Mouse (Mus musculus) neural tube, embryonic 11.5 days (tissue): Measurements from ENCODE around the gene Gm21117. TPM values are rescaled to one million over a fixed set of nuclear protein-coding genes. Genes with fewer than 3 reads are reported as not detected.
"Not testable (repeated sequence)": the region's sequence is repeated elsewhere in the genome, so short reads cannot be mapped to it uniquely, and the experiment has no call there.

Source experiments
- ATAC-seq: fragments of 200-750 bp; cut with Nextera tagmentation; 2 replicates; pipeline ENCODE4 v1.8.0; 2017; ENCODE audit warnings: moderate number of reproducible peaks, mild to moderate bottlenecking, moderate TSS enrichment, moderate library complexity; ENCODE audit not compliant: insufficient read depth, low FRiP score, low TSS enrichment
- DNase-seq: peaks from one replicate; pipeline ENCODE4 v3.0.0-alpha.2; 2015; ENCODE audit warnings: low spot score
- H3K27ac ChIP-seq: fragments of 300-500 bp; sonication (generic); 2 replicates; pipeline ENCODE4 v1.5.1; 2014; ENCODE audit warnings: low read depth, mild to moderate bottlenecking, low read length
- H3K27me3 ChIP-seq: fragments of 300-500 bp; sonication (generic); 2 replicates; pipeline ENCODE4 v1.6.1; 2014; ENCODE audit warnings: mild to moderate bottlenecking, low read length, mixed read lengths; ENCODE audit not compliant: control insufficient read depth, insufficient read depth
- H3K36me3 ChIP-seq: fragments of 300-500 bp; sonication (generic); 2 replicates; pipeline ENCODE4 v1.6.1; 2014; ENCODE audit warnings: mild to moderate bottlenecking, low read length, moderate library complexity, mixed read lengths; ENCODE audit not compliant: control insufficient read depth, insufficient read depth
- H3K4me1 ChIP-seq: fragments of 300-500 bp; sonication (generic); 2 replicates; pipeline ENCODE4 v1.6.1; 2014; ENCODE audit warnings: low read length, mixed read lengths; ENCODE audit not compliant: control insufficient read depth, insufficient read depth
- H3K4me2 ChIP-seq: fragments of 300-500 bp; sonication (generic); 2 replicates; pipeline ENCODE4 v1.6.1; 2014; ENCODE audit warnings: low read depth, mild to moderate bottlenecking, moderate library complexity
- H3K4me3 ChIP-seq: fragments of 300-500 bp; sonication (generic); 2 replicates; pipeline ENCODE4 v1.5.1; 2014; ENCODE audit warnings: low read depth, low read length
- H3K9ac ChIP-seq: fragments of 300-500 bp; sonication (generic); 2 replicates; pipeline ENCODE4 v1.6.1; 2014; ENCODE audit warnings: mild to moderate bottlenecking, low read length
- H3K9me3 ChIP-seq: fragments of 300-500 bp; sonication (generic); 2 replicates; pipeline ENCODE4 v1.6.1; 2016; ENCODE audit warnings: low read length; ENCODE audit not compliant: control insufficient read depth
- WGBS: fragments of 180-500 bp; shearing (Covaris S2); extraction: QIAGEN DNeasy Blood & Tissue Kit; methylation state at CpG from one replicate; pipeline ENCODE4 v1.1.7; 2014; 5-methylcytosine and 5-hydroxymethylcytosine counted together
- polyA plus RNA-seq: library from polyadenylated mRNA; unstranded; fragments of >200 nt; fragmentation: Nextera tagmentation; extraction: Ambion mirVana; gene quantifications from 2 replicates; pipeline ENCODE4 v1.2.1, GENCODE M21; 2014

The Gm21117 gene
- not detected in 2 replicates for polyA plus RNA-seq

DNA sequence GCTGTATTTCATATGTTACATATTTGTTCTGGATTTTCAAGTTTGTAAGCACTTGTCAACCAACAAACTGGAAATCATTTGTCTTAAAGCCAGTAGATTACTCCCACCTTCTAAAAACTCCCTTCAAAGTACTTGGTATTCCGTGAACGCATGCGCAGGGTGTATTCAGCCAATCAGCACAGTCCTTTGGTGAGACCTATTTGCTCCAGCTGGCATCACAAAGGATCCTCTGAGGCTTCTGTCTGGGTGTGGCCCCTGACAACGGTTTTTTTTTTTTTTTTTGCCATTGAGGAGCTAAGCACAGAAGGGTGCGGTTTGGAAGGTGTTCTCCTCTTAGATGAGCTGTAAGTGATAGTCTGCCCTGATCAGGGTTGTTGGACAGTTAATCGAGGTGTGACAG lies at the start of gene Gm21117:
TSS of gene Gm21117 (plus strand) at position 301 of the 400 bp plus-strand sequence.
- not testable (repeated sequence) for DNase-seq, H3K4me1 ChIP-seq, H3K9me3 ChIP-seq, ATAC-seq, H3K9ac ChIP-seq, H3K4me3 ChIP-seq, H3K36me3 ChIP-seq, H3K4me2 ChIP-seq, H3K27me3 ChIP-seq, H3K27ac ChIP-seq
- WGBS: no CpG with 5 or more reads among the region's 6 CpGs
